Mouse (Mus musculus) urinary bladder, adult 2 months (tissue): ENCODE measurements around the gene Ccdc78. TPM values are rescaled to one million over a fixed set of nuclear protein-coding genes. Genes with fewer than 3 reads are reported as not detected.

ENCODE experiments used
- DNase-seq: peaks from one replicate; pipeline ENCODE4 v3.0.0; 2022; ENCODE audit warnings: low spot score
- polyA plus RNA-seq: library from polyadenylated mRNA; depleted of rRNA; stranded (reverse); fragments of >200 nt; gene quantifications from 2 replicates; pipeline ENCODE4 v1.2.3, GENCODE M21; 2012; rRNA removed

Gene Ccdc78
- polyA plus RNA-seq, 1 experiment, result 0.18 TPM

DNA sequence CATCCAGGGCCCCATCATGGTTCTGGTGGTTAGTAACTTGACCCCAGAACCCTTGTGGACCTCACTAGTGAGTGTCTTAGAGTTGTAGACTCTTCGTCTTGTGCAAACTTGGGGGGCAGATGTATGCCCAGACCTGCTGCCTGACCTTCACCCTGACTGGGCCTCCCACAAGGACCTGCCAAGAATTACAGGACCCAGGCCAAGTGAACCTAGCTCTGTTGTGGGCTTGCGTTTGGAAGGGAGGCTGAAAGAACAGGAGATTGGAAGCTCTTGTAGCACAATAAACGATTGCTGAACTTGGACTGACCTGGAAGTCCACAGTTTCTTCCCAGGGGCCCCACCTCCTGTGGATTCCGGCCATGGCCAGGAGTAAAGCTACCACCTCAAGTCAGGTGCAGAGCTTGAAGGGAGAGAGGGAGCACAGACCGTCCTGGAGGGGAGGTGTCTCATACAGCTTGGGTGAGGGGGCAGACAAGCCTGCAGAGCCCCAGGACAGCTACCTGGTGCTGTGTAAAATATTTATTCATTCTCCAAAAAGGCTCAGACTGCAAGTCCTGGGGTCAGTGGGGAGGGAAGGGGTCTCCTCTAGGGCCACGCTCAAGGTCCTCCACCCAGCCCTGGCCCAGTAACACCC, 47.7 kb downstream of the Ccdc78 start:
- DNase-seq, result no peak

GRCm38 (mm10) chr17:25834595-25835222, 48.3 kb downstream of the Ccdc78 start:
- no peak for DNase-seq

DNA sequence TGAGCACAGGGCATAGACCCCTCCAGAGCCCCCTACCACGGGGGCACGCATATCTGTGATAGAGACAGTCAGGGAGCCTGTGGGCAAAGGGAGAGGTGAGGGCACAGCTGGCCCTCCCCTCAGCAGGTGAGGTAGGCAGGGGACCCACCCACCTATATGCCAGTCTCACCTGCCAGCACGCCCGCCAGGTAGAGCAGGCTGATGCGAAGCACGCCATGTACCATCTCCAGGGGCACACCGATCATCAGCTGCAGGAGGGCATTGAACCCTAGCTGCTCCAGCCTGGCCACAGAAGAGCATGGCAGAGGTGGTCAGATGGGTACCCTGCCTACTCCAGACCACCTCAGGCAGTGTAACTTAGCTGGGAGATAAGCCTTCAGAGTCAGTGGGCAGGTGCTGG, 48.9 kb downstream of the Ccdc78 start:
- no peak for DNase-seq

GRCm38 (mm10) chr17:25835816-25836215, 49.4 kb downstream of the Ccdc78 start:
- no peak for DNase-seq

DNA sequence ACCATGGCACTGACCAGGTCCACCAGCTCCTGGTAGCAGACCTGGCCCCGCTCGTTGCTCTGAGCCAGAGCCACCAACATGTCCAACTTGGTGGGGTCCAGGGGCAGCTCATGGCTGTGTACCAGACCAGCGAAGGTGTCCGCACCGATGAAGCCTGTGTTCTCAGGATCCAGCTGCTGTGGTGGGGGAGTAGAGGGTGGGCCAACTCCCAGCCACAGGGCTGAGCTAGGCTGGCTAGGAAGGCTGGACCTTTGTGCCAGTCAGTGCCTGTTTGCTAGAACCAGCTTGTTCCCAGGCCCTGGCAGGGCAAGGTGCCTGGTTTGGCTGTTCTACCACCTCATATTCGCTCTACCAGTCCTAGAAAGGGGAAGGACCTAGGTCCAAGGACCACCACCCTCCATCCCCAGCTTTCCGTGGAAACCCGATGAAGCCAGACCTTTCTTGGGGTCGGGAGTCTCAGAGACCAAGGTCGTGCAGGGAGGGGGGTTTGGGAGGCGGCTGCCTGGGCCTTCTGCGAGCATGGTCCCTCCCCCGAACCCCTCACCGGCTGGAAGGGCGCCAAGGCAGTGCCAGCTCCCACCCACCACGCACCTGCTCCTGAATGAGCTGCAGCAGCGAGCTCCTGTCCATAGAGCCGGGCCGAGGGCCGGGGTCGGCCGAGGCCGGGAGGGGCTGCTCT, 50.2 kb downstream of the Ccdc78 start:
- DNase-seq, result no peak

- no peak for DNase-seq
Measured at GRCm38 (mm10) chr17:25837076-25837410, 50.7 kb downstream of the Ccdc78 start, which contains the start of gene Rhbdl1. Gene Rhbdl1, minus strand, starts transcription at chr17:25837295.

- DNase-seq, result no peak
Measured at GRCm38 (mm10) chr17:25837533-25837932, 51.2 kb downstream of the Ccdc78 start.

- no peak for DNase-seq
Measured at GRCm38 (mm10) chr17:25838904-25839303, 52.5 kb downstream of the Ccdc78 start.

GRCm38 (mm10) chr17:25839455-25840235, 53.3 kb downstream of the Ccdc78 start:
- no peak for DNase-seq

Other genes with a start within 250 kb of the Ccdc78 start
- gene Sox8, start 215.9 kb upstream of the Ccdc78 start, polyA plus RNA-seq, result 1.2 and 1.5 TPM in 2 replicates
- 12.5 and 16.6 TPM in 2 replicates for gene Lmf1, start 207.5 kb upstream of the Ccdc78 start, polyA plus RNA-seq
- gene Gng13, start 69.4 kb upstream of the Ccdc78 start, polyA plus RNA-seq, result not detected in 2 replicates
- 2.2 TPM in 2 replicates for gene Chtf18, start 59.2 kb upstream of the Ccdc78 start, polyA plus RNA-seq
- 16.2 and 21.7 TPM in 2 replicates for gene Rpusd1, start 58.9 kb upstream of the Ccdc78 start, polyA plus RNA-seq
- 0.73 and 1.1 TPM in 2 replicates for gene Mslnl, start 50.5 kb upstream of the Ccdc78 start, polyA plus RNA-seq
- 11.1 and 29.7 TPM in 2 replicates for gene Msln, start 32.2 kb upstream of the Ccdc78 start, polyA plus RNA-seq
- gene Narfl, start 12.8 kb upstream of the Ccdc78 start, polyA plus RNA-seq, result 24.8 and 26.1 TPM in 2 replicates
- gene Haghl, start 907 bp upstream of the Ccdc78 start, polyA plus RNA-seq, result 47.5 and 66.1 TPM in 2 replicates
- gene Fam173a, start 6.3 kb downstream of the Ccdc78 start, polyA plus RNA-seq, result 96.2 and 131 TPM in 2 replicates
- gene AC134908.4, start 9.1 kb downstream of the Ccdc78 start, polyA plus RNA-seq, result not detected in 2 replicates
- gene Metrn, start 10.6 kb downstream of the Ccdc78 start, polyA plus RNA-seq, result 15.4 and 16.5 TPM in 2 replicates
- gene Fbxl16, start 22.5 kb downstream of the Ccdc78 start, polyA plus RNA-seq, result 5.0 and 6.9 TPM in 2 replicates
- 23.2 and 27.6 TPM in 2 replicates for gene Wdr24, start 37.0 kb downstream of the Ccdc78 start, polyA plus RNA-seq
- gene Jmjd8, start 42.3 kb downstream of the Ccdc78 start, polyA plus RNA-seq, result 55.9 and 60.7 TPM in 2 replicates
- gene Stub1, start 46.8 kb downstream of the Ccdc78 start, polyA plus RNA-seq, result 209 and 230 TPM in 2 replicates
- 20.7 and 27.5 TPM in 2 replicates for gene Rhbdl1, start 50.7 kb downstream of the Ccdc78 start, polyA plus RNA-seq
- gene Gm20683, start 55.2 kb downstream of the Ccdc78 start, polyA plus RNA-seq, result 16.8 and 20.6 TPM in 2 replicates
- 52.4 and 62.0 TPM in 2 replicates for gene Rhot2, start 58.3 kb downstream of the Ccdc78 start, polyA plus RNA-seq
- 12.0 and 14.4 TPM in 2 replicates for gene Wdr90, start 74.9 kb downstream of the Ccdc78 start, polyA plus RNA-seq
- 11.0 and 13.6 TPM in 2 replicates for gene Mcrip2, start 82.2 kb downstream of the Ccdc78 start, polyA plus RNA-seq
- gene Mettl26, start 88.5 kb downstream of the Ccdc78 start, polyA plus RNA-seq, result 61.0 and 67.8 TPM in 2 replicates
- 0.77 and 0.93 TPM in 2 replicates for gene Wfikkn1, start 94.3 kb downstream of the Ccdc78 start, polyA plus RNA-seq
- 36.7 and 44.3 TPM in 2 replicates for gene Rab40c, start 133.1 kb downstream of the Ccdc78 start, polyA plus RNA-seq
- 48.7 and 53.5 TPM in 2 replicates for gene Pigq, start 158.4 kb downstream of the Ccdc78 start, polyA plus RNA-seq
- gene Nhlrc4, start 158.4 kb downstream of the Ccdc78 start, polyA plus RNA-seq, result 0.15 TPM in 1 of 2 replicates, not detected in the other
- 0.06 and 0.07 TPM in 2 replicates for gene A930017K11Rik, start 166.0 kb downstream of the Ccdc78 start, polyA plus RNA-seq
- 30.1 and 32.4 TPM in 2 replicates for gene Capn15, start 199.2 kb downstream of the Ccdc78 start, polyA plus RNA-seq